Mouse (Mus musculus): Measurements from ENCODE around the gene Bfar. TPM values are rescaled to one million over a fixed set of nuclear protein-coding genes. Genes with fewer than 3 reads are reported as not detected.
A peak's percentile ranks its signal among the peaks of the same experiment; 100 is the strongest.
"Not testable (repeated sequence)": the region's sequence is repeated elsewhere in the genome, so short reads cannot be mapped to it uniquely, and the experiment has no call there.

Bfar gene
- total RNA-seq, 1 experiment from 2014 or later = 56.5 TPM

DNA sequence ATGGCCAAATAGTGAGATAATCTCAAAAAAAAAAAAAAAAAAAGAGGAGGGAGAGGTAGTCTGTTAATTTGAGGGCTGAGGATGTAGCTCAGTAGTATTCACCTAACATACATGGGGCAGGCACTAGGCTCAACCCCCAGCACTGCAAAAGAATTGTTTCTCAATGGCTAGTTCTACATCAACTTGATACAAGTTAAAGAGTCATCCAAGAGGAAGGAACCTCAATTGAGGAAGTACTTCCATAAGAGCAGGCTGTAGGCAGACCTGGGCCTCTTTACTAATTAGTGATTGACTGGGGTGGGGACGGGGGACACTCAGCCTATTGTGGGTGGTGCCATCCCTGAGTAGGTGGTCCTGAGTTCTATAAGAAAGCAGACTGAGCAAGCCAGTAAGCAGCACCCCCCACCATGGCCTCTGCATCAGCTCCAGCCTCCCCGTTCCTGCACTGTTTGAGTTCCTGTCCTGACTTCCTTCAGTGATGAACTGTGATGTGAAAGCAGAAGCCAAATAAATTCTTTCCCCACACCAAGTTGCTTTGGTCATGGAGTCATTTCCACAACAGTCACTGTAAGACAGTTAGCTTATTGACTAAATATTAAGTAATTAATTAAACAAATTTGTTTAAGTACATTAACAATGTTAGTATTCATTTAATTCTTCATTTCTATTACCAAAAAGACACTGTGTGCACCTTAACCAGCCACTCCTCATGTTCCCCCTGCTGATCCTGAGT lies 45.3 kb downstream of the Bfar start:
- no peak for DNase-seq

- DNase-seq = no peak
Observed at GRCm38 (mm10) chr16:13722937-13723336, 51.3 kb downstream of the Bfar start.

- DNase-seq = peak; percentile 69
Observed at GRCm38 (mm10) chr16:13727811-13728335, 56.2 kb downstream of the Bfar start.

DNA sequence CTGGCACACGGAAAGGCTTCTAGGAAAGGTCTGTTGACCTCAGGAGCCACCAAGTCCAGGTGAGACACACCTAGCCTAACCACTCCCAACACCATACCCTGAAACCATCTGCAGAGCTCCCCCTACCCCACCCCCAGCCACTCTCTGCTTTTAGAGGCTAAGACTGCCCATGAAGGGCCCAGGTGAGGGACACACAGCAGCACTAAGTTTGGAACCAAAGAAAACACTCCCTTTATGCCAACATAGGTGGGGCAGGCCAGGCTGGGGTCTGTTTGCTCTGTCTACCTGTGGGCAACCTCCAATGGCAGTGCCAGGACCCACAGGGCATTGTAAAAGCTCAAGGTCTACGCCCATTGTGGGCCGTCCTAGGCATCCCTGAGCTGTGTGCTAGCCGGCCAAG lies 57.8 kb downstream of the Bfar start:
- no peak for DNase-seq

DNA sequence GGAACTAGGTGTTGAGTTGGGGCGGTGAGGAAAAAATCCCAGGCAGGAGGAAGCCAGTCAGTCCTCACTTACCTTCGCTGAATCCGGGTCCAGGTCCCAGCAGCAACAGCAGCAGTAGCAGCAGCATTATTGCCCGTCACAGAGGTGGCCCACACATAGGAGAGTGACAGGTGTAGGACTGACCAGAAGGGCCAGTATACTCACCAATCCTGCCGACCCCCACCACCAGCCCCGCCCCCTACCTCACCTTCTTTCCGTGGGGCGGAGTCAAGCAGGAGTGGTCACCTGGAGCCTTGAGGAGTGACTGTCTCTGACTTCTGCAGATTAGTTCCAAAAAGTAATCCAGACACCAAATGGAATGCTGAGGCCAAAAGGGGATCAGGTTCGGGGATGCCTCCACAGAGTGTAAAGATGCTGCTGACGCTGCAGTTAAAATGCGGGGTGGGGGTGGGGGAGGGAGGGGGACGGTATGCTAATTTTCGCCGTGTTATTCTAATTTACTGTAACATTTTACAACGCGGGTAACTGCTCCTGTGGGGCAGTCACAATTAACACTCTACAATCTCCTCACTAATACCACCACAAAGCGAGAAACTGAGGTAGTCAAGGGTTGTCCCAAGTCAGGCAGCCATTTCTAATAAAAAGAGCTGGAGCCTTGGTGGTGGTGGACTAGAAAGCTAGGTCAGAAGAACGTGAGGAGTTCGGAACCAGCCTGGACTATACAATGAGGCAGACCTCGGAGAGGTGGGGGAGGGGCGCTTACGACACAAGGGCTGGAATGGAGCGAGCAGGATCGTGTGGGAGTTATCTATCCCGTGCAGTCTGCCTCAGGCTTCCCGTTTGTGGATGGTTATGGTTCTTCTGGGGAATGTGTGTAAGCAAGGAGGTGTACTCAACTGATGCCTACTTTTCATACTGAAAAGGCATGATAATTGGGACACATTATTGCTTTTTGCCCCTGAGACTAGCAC lies 58.9 kb downstream of the Bfar start, which contains the start of gene Pla2g10:
Pla2g10 (minus strand) TSS at position 699 of the 971 bp plus-strand sequence.
- DNase-seq = peak; percentile 28

- DNase-seq = no peak
Observed at GRCm38 (mm10) chr16:13732786-13733185, 61.1 kb downstream of the Bfar start.

GRCm38 (mm10) chr16:13733518-13734137 lies 62.0 kb downstream of the Bfar start:
- peak; percentile 91 for DNase-seq

DNA sequence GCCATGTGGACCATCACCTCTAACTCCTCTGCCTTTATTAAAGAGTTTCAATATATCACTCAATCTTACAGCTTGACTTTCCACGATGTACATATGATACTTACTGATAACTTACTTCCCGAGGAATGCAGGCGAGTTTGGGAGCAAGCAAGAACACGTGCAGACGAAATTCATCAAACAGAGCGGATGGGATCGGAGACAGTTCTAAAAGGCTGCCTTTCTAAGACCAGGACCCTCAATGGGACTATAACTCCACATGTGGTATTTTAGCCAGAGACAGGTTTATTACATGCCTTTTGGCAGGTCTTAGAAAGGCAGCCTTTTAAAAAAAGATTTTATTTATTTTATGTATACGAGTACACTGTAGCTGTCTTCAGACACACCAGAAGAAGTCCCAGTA lies 64.3 kb downstream of the Bfar start:
- DNase-seq = no peak

- not testable (repeated sequence) for DNase-seq
Observed at GRCm38 (mm10) chr16:13739044-13739443, 67.4 kb downstream of the Bfar start.

DNA sequence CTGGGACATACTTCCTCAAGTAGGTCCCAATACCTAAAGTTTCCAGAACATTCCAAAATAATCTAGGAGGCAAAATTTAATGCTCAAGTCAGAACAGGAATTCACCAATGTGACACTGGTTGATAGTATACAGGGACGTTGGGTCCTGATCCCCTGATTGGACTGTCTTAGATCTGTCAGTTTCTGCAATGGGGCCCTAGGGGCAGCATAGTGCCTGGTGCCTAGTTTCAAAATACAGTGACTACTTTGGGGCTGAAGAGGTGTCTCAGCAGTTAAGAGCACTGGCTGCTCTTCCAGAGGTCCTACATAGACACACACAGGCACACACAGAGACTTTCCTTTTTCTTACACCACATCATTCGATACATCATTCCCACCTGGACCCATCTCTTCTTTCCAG lies 69.2 kb downstream of the Bfar start:
- no peak for DNase-seq

GRCm38 (mm10) chr16:13747708-13748107 lies 76.0 kb downstream of the Bfar start:
- no peak for DNase-seq

- no peak for DNase-seq
Observed at GRCm38 (mm10) chr16:13748124-13748523, 76.5 kb downstream of the Bfar start.

DNA sequence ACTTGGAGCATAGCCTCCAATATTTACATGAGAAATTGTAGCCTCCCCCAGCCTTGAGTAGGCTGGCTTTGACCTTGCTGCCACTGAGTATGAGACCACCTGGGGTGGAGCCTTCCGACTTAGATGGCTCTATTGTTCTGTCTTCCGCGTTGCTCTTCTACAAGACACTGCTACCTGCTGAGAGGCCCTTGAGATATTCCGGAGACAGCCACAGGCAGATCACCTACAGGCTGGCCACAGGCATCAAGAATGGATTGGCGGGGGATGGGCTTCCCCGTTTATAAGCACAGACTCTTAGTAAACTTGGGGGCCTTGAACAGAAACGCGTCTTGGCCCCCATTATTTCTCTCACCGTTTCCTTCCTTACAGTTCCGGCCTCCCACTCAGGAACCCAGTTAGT lies 77.2 kb downstream of the Bfar start:
- not testable (repeated sequence) for DNase-seq

- DNase-seq = no peak
Observed at GRCm38 (mm10) chr16:13749306-13749705, 77.6 kb downstream of the Bfar start.

GRCm38 (mm10) chr16:13749981-13750380 lies 78.3 kb downstream of the Bfar start:
- no peak for DNase-seq

DNA sequence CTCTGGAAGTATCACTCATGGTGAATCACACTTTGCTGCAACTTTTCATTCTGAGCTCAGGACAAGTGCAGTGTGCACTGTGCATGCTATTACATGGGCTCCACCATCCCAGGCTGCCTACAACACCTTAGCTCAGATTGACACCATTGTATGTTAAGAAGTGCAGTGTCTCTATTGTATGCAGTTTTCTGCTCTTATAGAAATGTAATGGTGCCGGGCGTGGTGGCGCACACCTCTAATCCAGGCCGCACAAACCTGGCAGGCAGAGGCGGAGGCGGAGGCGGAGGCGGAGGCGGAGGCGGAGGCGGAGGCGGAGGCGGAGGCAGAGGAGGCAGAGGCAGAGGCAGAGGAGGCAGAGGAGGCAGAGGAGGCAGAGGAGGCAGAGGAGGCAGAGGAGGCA lies 79.0 kb downstream of the Bfar start:
- no peak for DNase-seq

Other genes starting within 250 kb of the Bfar start
- 34.1 and 34.6 TPM in 2 replicates for gene Parn, start 3.7 kb upstream of the Bfar start, total RNA-seq (2021)
- 6.3 and 8.5 TPM in 2 replicates for gene 3110001I22Rik, start 71 bp downstream of the Bfar start, total RNA-seq (2021)
- gene Pla2g10, start 59.1 kb downstream of the Bfar start, total RNA-seq (2021) = not detected in 2 replicates
- gene Rrn3, start 108.8 kb downstream of the Bfar start, total RNA-seq (2021) = 40.4 and 43.9 TPM in 2 replicates
- gene Ntan1, start 147.0 kb downstream of the Bfar start, total RNA-seq (2021) = 65.9 and 72.1 TPM in 2 replicates
- gene Pdxdc1, start 231.3 kb downstream of the Bfar start, total RNA-seq (2021) = 75.3 and 82.3 TPM in 2 replicates
- 5.2 and 6.2 TPM in 2 replicates for gene Mpv17l, start 231.3 kb downstream of the Bfar start, total RNA-seq (2021)